Mouse (Mus musculus): ENCODE data around the gene Cryl1.

GRCm38 (mm10) chr14:57259341-57259740, 139.0 kb downstream of the Cryl1 start:
- TF ChIP-seq CTCF (conservative IDR thresholded peaks at IDR 0.05; ENCODE audit: insufficient read depth, insufficient read length, low read depth, low read length) (no peak), POLR2A (IDR thresholded peaks at IDR 0.05; ENCODE audit: low read depth, low read length) (no peak)

Measured in kidney, adult 2 months (tissue).